Mouse (Mus musculus) neutrophil, adult 5-6 weeks (primary cell): Measurements from ENCODE around the gene Frmd8. TPM values are rescaled to one million over a fixed set of nuclear protein-coding genes. Genes with fewer than 3 reads are reported as not detected.
"Not testable (repeated sequence)": the region's sequence is repeated elsewhere in the genome, so short reads cannot be mapped to it uniquely, and the experiment has no call there.

Experiments
- ATAC-seq: fragments of 151-379, 151-347 bp; 2 replicates; pipeline ENCODE4 v1.8.0; 2017; ENCODE audit warnings: mild to moderate bottlenecking, moderate TSS enrichment; ENCODE audit not compliant: insufficient number of reproducible peaks, poor library complexity, low FRiP score, severe bottlenecking; ENCODE audit errors: extremely low read depth
- total RNA-seq: library from RNA; stranded (forward); fragments of 200-1000 nt; gene quantifications from 2 replicates; pipeline ENCODE4 v1.2.3, GENCODE M21; 2017

The Frmd8 gene
- total RNA-seq, 1 experiment from 2014 or later, result 32.9 TPM

- peak; percentile 80 for ATAC-seq
Measured at GRCm38 (mm10) chr19:5817703-5818589, 57.1 kb downstream of the Frmd8 start.

GRCm38 (mm10) chr19:5815928-5816327, 59.1 kb downstream of the Frmd8 start:
- peak; percentile 63 for ATAC-seq

- ATAC-seq, result no peak
Measured at GRCm38 (mm10) chr19:5815010-5815409, 60.1 kb downstream of the Frmd8 start.

- not testable (repeated sequence) for ATAC-seq
Measured at GRCm38 (mm10) chr19:5814048-5814447, 61.0 kb downstream of the Frmd8 start.

- ATAC-seq, result no peak
Measured at GRCm38 (mm10) chr19:5813567-5813966, 61.5 kb downstream of the Frmd8 start.

GRCm38 (mm10) chr19:5811771-5812504, 63.1 kb downstream of the Frmd8 start:
- ATAC-seq, result no peak

GRCm38 (mm10) chr19:5810840-5811563, 64.1 kb downstream of the Frmd8 start:
- ATAC-seq, result no peak

- ATAC-seq, result peak; percentile 25; the same call in 1 of the 2 replicates
Measured at GRCm38 (mm10) chr19:5810103-5810839, 64.8 kb downstream of the Frmd8 start.

- no peak for ATAC-seq
Measured at GRCm38 (mm10) chr19:5809712-5810089, 65.4 kb downstream of the Frmd8 start.

GRCm38 (mm10) chr19:5808955-5809711, 65.9 kb downstream of the Frmd8 start:
- no peak for ATAC-seq

- no peak for ATAC-seq
Measured at GRCm38 (mm10) chr19:5807740-5808139, 67.3 kb downstream of the Frmd8 start.

GRCm38 (mm10) chr19:5806809-5807205, 68.3 kb downstream of the Frmd8 start:
- ATAC-seq, result peak; percentile 13; the same call in 1 of the 2 replicates

GRCm38 (mm10) chr19:5806051-5806808, 68.8 kb downstream of the Frmd8 start:
- ATAC-seq, result no peak

- no peak for ATAC-seq
Measured at GRCm38 (mm10) chr19:5804371-5804899, 70.6 kb downstream of the Frmd8 start.

- ATAC-seq, result no peak
Measured at GRCm38 (mm10) chr19:5803881-5804279, 71.2 kb downstream of the Frmd8 start.

- ATAC-seq, result peak; percentile 69
Measured at GRCm38 (mm10) chr19:5803041-5803880, 71.8 kb downstream of the Frmd8 start.

- no peak for ATAC-seq
Measured at GRCm38 (mm10) chr19:5802787-5803040, 72.4 kb downstream of the Frmd8 start.
